Mouse (Mus musculus) heart, adult 2 months (tissue): ENCODE results near the gene Trdmt1. TPM values are rescaled to one million over a fixed set of nuclear protein-coding genes. Genes with fewer than 3 reads are reported as not detected.
A peak's percentile ranks its signal among the peaks of the same experiment; 100 is the strongest.
"Not testable (repeated sequence)": the region's sequence is repeated elsewhere in the genome, so short reads cannot be mapped to it uniquely, and the experiment has no call there.

Experiments
- DNase-seq, 2 experiments: peaks; one replicate each; pipeline ENCODE4 v3.0.0; 2021
- H3K27ac ChIP-seq: fragments of 200-600 bp; 2 replicates; pipeline ENCODE4 v1.8.1; 2022
- H3K27me3 ChIP-seq: fragments of 200-500 bp; 2 replicates; pipeline ENCODE4 v1.6.1; 2012; ENCODE audit warnings: mild to moderate bottlenecking, low read length, inconsistent platforms, mixed read lengths; ENCODE audit not compliant: control insufficient read depth, insufficient read depth
- H3K36me3 ChIP-seq: fragments of 200-500 bp; 2 replicates; pipeline ENCODE4 v1.6.1; 2012; ENCODE audit warnings: low read length, inconsistent platforms; ENCODE audit not compliant: control insufficient read depth, insufficient read depth
- H3K4me1 ChIP-seq: fragments of 200-500 bp; 2 replicates; pipeline ENCODE4 v1.6.1; 2011; ENCODE audit warnings: low read length; ENCODE audit not compliant: control insufficient read depth, insufficient read depth
- H3K4me3 ChIP-seq: fragments of 200-600 bp; 2 replicates; pipeline ENCODE4 v1.8.1; 2022
- H3K79me2 ChIP-seq: fragments of 200-500 bp; replicated peaks from 2 replicates; pipeline ENCODE4 v1.6.1; 2012; ENCODE audit warnings: mild to moderate bottlenecking, inconsistent platforms, low read length, moderate library complexity, mixed read lengths; ENCODE audit not compliant: control insufficient read depth, insufficient read depth
- H3K9ac ChIP-seq: fragments of 200-500 bp; 2 replicates; pipeline ENCODE4 v1.6.1; 2012; ENCODE audit warnings: low read depth, mild to moderate bottlenecking, control low read depth, inconsistent platforms, low read length, mixed read lengths
- CTCF ChIP-seq: fragments of 200-600 bp; IDR thresholded peaks from 2 replicates; pipeline ENCODE4 v1.8.1; 2022; ENCODE audit warnings: antibody characterized with exemption, mild to moderate bottlenecking, moderate library complexity
- EP300 ChIP-seq: fragments of 200-500 bp; IDR thresholded peaks from 2 replicates; pipeline ENCODE4 v1.6.1; 2011; ENCODE audit warnings: low read depth, low read length, control low read depth; ENCODE audit not compliant: insufficient read depth
- POLR2A ChIP-seq: fragments of 200-500 bp; IDR thresholded peaks from 2 replicates; pipeline ENCODE4 v1.6.1; 2011; ENCODE audit warnings: mild to moderate bottlenecking, low read depth, low read length, control low read depth; ENCODE audit not compliant: insufficient read depth
- WGBS: fragments of 180-500 bp; shearing (Covaris S2); methylation state at CpG from one replicate; pipeline ENCODE4 v1.1.7; 2018; 5-methylcytosine and 5-hydroxymethylcytosine counted together
- intact Hi-C: fragments of 180-260 bp; cut with DNase I; formaldehyde crosslinking; loops from one replicate; pipeline ENCODE4 v1.15.1; 2025
- long read RNA-seq: library from polyadenylated mRNA; stranded (forward); transcript quantifications from one replicate; pipeline ENCODE4 v2.0.0, GENCODE M21; 2021
- polyA plus RNA-seq: library from polyadenylated mRNA; depleted of rRNA; stranded (reverse); fragments of >200 nt; gene quantifications from 2 replicates; pipeline ENCODE4 v1.2.3, GENCODE M21; 2012; rRNA removed
- total RNA-seq, 2 experiments: library from RNA; stranded (reverse); gene quantifications; 2 replicates each; pipeline ENCODE4 v1.2.3; 2021

The Trdmt1 gene
- total RNA-seq (1 to 10 TPM; 5.2 to 7.0 TPM), polyA plus RNA-seq (3.3 and 7.8 TPM in 2 replicates)
- long read RNA-seq, partial matches to known transcripts: 0 of 1 reads
- long read RNA-seq, other reads (novel, unspliced or antisense): 1 of 1 reads

GRCm38 (mm10) chr2:13544193-13544824 lies at the start of gene Trdmt1:
Trdmt1 (minus strand) TSS chr2:13544668.
- H3K27ac ChIP-seq: peak within 1 kb of the TSS; percentile 96
- H3K79me2 ChIP-seq: peaks cover 2% of the 10 kb centered on the region; the same call in 1 of the 2 replicates
- no peaks in the 10 kb centered on the region; the same call in 1 of the 2 replicates for H3K36me3 ChIP-seq
- intact Hi-C loops: loop anchor here (1.0 kb wide), 1 partner anchor 30 kb away; no protein-coding TSS in a partner anchor
- H3K27me3 ChIP-seq: no peaks in the 10 kb centered on the region
- under 1% methylated on average over 37 of the region's 39 CpGs for WGBS
- peak within 1 kb of the TSS; percentile 80 for H3K4me3 ChIP-seq
- no peak for TF ChIP-seq CTCF
- peak; percentile 78 for TF ChIP-seq POLR2A
- DNase-seq: peak; percentile 89 to 90
- H3K9ac ChIP-seq: peak within 1 kb of the TSS; percentile 81
- H3K4me1 ChIP-seq: peaks cover 1% of the 10 kb centered on the region; the same call in 1 of the 2 replicates

- intact Hi-C loops: no loop called here
- DNase-seq: no peak
- no peak overlapping the region for H3K4me3 ChIP-seq
- no peaks in the 10 kb centered on the region for H3K4me1 ChIP-seq
- no peak overlapping the region for H3K27ac ChIP-seq
- H3K27me3 ChIP-seq: no peaks in the 10 kb centered on the region
- WGBS: 54% methylated on average over 4 of the region's 4 CpGs
- H3K79me2 ChIP-seq: no peaks in the 10 kb centered on the region
- no peak for TF ChIP-seq POLR2A
- TF ChIP-seq EP300: no peak
- TF ChIP-seq CTCF: no peak
- H3K9ac ChIP-seq: no peak overlapping the region
- H3K36me3 ChIP-seq: no peaks in the 10 kb centered on the region
Observed at GRCm38 (mm10) chr2:13593328-13593727, 48.9 kb upstream of the Trdmt1 start.

GRCm38 (mm10) chr2:13583746-13584145 lies 39.3 kb upstream of the Trdmt1 start:
- H3K27ac ChIP-seq, H3K4me1 ChIP-seq, H3K4me3 ChIP-seq, H3K79me2 ChIP-seq, H3K27me3 ChIP-seq, DNase-seq, H3K9ac ChIP-seq, intact Hi-C loops: not testable (repeated sequence)
- peaks cover 23% of the 10 kb centered on the region for H3K36me3 ChIP-seq

- Histone ChIP-seq H3K79me2 (no peaks in the 10 kb centered on the region), H3K9ac (no peak overlapping the region), H3K27ac (no peak overlapping the region), H3K4me1 (peaks cover 8% of the 10 kb centered on the region), H3K36me3 (peaks cover 33% of the 10 kb centered on the region), H3K4me3 (no peak overlapping the region), H3K27me3 (no peaks in the 10 kb centered on the region)
- no peak for TF ChIP-seq CTCF
- no peak for TF ChIP-seq EP300
- TF ChIP-seq POLR2A: peak; percentile 17; the same call in 1 of the 2 replicates
- 56% methylated on average over 3 of the region's 3 CpGs for WGBS
- intact Hi-C loops: no loop called here
- no peak for DNase-seq
Observed at GRCm38 (mm10) chr2:13582184-13582583, 37.7 kb upstream of the Trdmt1 start.

GRCm38 (mm10) chr2:13579991-13580390 lies 35.5 kb upstream of the Trdmt1 start:
- Histone ChIP-seq H3K9ac (no peak overlapping the region), H3K27ac (no peak overlapping the region), H3K36me3 (peaks cover 45% of the 10 kb centered on the region), H3K4me1 (peaks cover 8% of the 10 kb centered on the region), H3K4me3 (no peak overlapping the region), H3K27me3 (no peaks in the 10 kb centered on the region), H3K79me2 (no peaks in the 10 kb centered on the region)
- TF ChIP-seq POLR2A (no peak), EP300 (no peak), CTCF (peak; percentile 62)
- peak in 1 of 2 experiments; percentile 13 for DNase-seq
- intact Hi-C loops: loop anchor here (10.0 kb wide), 1 partner anchor 55 kb away; no protein-coding TSS in a partner anchor
- 44% methylated on average over 11 of the region's 11 CpGs for WGBS

- WGBS: 62% methylated on average over 8 of the region's 8 CpGs
Observed at GRCm38 (mm10) chr2:13579315-13579714, 34.8 kb upstream of the Trdmt1 start.

More at GRCm38 (mm10) chr2:13579315-13579714, 34.8 kb upstream of the Trdmt1 start:
- Histone ChIP-seq H3K36me3 (peaks cover 45% of the 10 kb centered on the region), H3K79me2 (no peaks in the 10 kb centered on the region), H3K27ac (no peak overlapping the region), H3K9ac (no peak overlapping the region), H3K4me3 (no peak overlapping the region), H3K4me1 (peaks cover 8% of the 10 kb centered on the region), H3K27me3 (no peaks in the 10 kb centered on the region)
- TF ChIP-seq POLR2A: no peak
- no peak for TF ChIP-seq CTCF
- TF ChIP-seq EP300: no peak
- intact Hi-C loops: loop anchor here (10.0 kb wide), 1 partner anchor 55 kb away; no protein-coding TSS in a partner anchor
- no peak for DNase-seq
